Mouse (Mus musculus): ENCODE results near the gene Apof. TPM values are rescaled to one million over a fixed set of nuclear protein-coding genes. Genes with fewer than 3 reads are reported as not detected.
A peak's percentile ranks its signal among the peaks of the same experiment; 100 is the strongest.
"Not testable (repeated sequence)": the region's sequence is repeated elsewhere in the genome, so short reads cannot be mapped to it uniquely, and the experiment has no call there.

Gene Apof
- polyA plus RNA-seq, 1 experiment = not detected

- TF ChIP-seq CTCF (IDR thresholded peaks at IDR 0.05; ENCODE audit: borderline replicate concordance, insufficient read depth, low read length) (no peak), POLR2A (IDR thresholded peaks at IDR 0.05; ENCODE audit: low read depth, low read length) (no peak)
- Histone ChIP-seq H3K27ac (ENCODE audit: insufficient read depth, low read length) (no peak within 1 kb of the TSS), H3K4me1 (ENCODE audit: control insufficient read depth, insufficient read depth, low read length) (peaks cover 4% of the 10 kb centered on the region; the same call in 1 of the 2 replicates), H3K4me3 (ENCODE audit: insufficient read depth, low read length) (no peak within 1 kb of the TSS)
Measured at GRCm38 (mm10) chr10:128253677-128254255, 14.7 kb upstream of the Apof start, which contains the start of gene Apon. TSS of gene Apon (plus strand) at chr10:128254096.

- Histone ChIP-seq H3K4me1 (ENCODE audit: control insufficient read depth, insufficient read depth, low read length) (peaks cover 4% of the 10 kb centered on the region; the same call in 1 of the 2 replicates), H3K27ac (ENCODE audit: insufficient read depth, low read length) (no peak overlapping the region), H3K4me3 (ENCODE audit: insufficient read depth, low read length) (no peak overlapping the region)
- no peak for TF ChIP-seq CTCF (IDR thresholded peaks at IDR 0.05; ENCODE audit: borderline replicate concordance, insufficient read depth, low read length)
Measured at GRCm38 (mm10) chr10:128255925-128256324, 12.5 kb upstream of the Apof start.

DNA sequence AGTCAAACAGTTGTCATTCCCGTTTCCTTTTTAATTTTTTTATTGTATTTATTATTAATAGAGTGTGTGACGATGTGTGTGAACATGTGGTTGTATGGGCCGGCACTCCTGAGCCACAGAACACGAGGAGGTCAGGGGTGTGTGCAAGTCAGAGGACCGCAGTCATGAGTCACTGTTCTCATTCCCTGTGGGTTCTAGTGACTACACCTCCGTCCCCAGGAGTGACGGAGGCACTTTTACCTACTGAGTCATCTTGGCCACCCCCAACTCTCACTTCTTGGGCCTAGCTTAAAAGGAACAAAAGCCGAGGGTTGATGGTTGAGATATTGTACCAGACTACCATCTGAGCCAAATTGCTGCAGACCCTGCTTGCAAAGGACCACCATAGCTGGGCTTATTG is 12.1 kb upstream of the Apof start:
- Histone ChIP-seq H3K4me3 (ENCODE audit: insufficient read depth, low read length) (no peak overlapping the region), H3K4me1 (ENCODE audit: control insufficient read depth, insufficient read depth, low read length) (peaks cover 4% of the 10 kb centered on the region; the same call in 1 of the 2 replicates), H3K27ac (ENCODE audit: insufficient read depth, low read length) (no peak overlapping the region)
- TF ChIP-seq CTCF (IDR thresholded peaks at IDR 0.05; ENCODE audit: borderline replicate concordance, insufficient read depth, low read length) (no peak), POLR2A (IDR thresholded peaks at IDR 0.05; ENCODE audit: low read depth, low read length) (no peak)

GRCm38 (mm10) chr10:128258953-128259352 is 9.5 kb upstream of the Apof start:
- Histone ChIP-seq H3K4me1 (ENCODE audit: control insufficient read depth, insufficient read depth, low read length) (peaks cover under 1% of the 10 kb centered on the region; the same call in 1 of the 2 replicates), H3K27ac (ENCODE audit: insufficient read depth, low read length) (no peak overlapping the region), H3K4me3 (ENCODE audit: insufficient read depth, low read length) (no peak overlapping the region)
- TF ChIP-seq POLR2A (IDR thresholded peaks at IDR 0.05; ENCODE audit: low read depth, low read length) (no peak), CTCF (IDR thresholded peaks at IDR 0.05; ENCODE audit: borderline replicate concordance, insufficient read depth, low read length) (no peak)

DNA sequence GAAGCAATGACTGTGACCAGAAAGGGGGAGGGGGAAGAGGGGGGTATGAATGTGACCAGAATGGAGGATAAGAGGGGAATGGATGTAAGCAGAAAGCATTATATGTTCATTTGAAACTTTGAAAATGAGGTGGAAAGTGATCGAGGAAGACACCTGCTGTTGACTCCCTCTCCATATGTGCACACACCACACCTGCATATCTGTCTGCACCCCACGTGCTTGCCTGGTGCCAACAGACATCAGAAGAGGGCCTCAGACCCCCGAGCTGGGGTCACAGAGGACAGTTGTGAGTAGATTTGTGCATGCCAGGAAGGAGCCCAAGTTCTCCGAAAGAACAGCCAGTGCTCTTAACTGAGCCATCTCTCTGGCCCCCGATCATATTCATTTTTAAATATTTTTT is 8.5 kb upstream of the Apof start:
- no peak for TF ChIP-seq POLR2A (IDR thresholded peaks at IDR 0.05; ENCODE audit: low read depth, low read length)
- no peak for TF ChIP-seq CTCF (IDR thresholded peaks at IDR 0.05; ENCODE audit: borderline replicate concordance, insufficient read depth, low read length)
- Histone ChIP-seq H3K4me3 (ENCODE audit: insufficient read depth, low read length) (no peak overlapping the region), H3K27ac (ENCODE audit: insufficient read depth, low read length) (no peak overlapping the region), H3K4me1 (ENCODE audit: control insufficient read depth, insufficient read depth, low read length) (no peaks in the 10 kb centered on the region)

DNA sequence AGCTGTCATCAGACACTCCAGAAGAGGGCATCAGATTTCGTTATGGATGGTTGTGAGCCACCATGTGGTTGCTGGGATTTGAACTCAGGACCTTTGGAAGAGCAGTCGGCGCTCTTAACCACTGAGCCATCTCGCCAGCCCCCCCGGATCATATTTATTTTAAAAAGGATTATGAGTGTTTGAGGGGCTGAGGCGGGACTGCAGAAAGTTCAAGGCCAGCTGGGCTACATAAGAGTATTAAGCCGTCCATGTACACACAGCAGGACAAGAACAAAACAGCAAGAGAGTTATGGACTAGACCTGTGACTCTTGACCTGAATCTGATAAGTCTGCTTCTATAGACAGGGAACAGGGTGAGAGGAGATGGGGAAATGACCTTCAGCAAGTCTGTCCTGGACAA is 8.1 kb upstream of the Apof start:
- not testable (repeated sequence) for H3K4me1 ChIP-seq (ENCODE audit: control insufficient read depth, insufficient read depth, low read length); H3K27ac ChIP-seq (ENCODE audit: insufficient read depth, low read length); H3K4me3 ChIP-seq (ENCODE audit: insufficient read depth, low read length)

DNA sequence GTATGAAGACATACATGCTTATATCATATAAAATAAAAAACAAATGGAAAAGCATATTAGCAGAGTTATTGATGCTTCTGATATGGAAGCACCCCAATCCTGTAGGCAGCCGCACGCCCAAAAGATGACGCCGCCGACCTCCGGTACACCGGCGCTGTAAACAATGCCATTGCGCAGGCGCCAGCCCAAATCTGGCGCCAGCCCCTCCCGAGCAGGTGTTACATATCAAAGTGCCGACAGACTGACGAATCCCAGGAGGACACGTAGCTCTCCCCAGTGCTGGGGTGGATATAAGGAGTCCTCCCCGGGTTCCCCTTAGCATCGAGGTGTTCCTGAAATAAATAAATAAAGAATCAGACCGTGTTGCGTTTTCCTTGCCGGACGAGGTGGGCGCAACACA is 6.2 kb upstream of the Apof start:
- H3K4me3 ChIP-seq (ENCODE audit: insufficient read depth, low read length) = no peak overlapping the region
- H3K4me1 ChIP-seq (ENCODE audit: control insufficient read depth, insufficient read depth, low read length) = no peaks in the 10 kb centered on the region
- TF ChIP-seq CTCF (IDR thresholded peaks at IDR 0.05; ENCODE audit: borderline replicate concordance, insufficient read depth, low read length) (no peak), POLR2A (IDR thresholded peaks at IDR 0.05; ENCODE audit: low read depth, low read length) (no peak)
- no peak overlapping the region for H3K27ac ChIP-seq (ENCODE audit: insufficient read depth, low read length)

GRCm38 (mm10) chr10:128263393-128264310 is 4.8 kb upstream of the Apof start:
- no peak overlapping the region for H3K27ac ChIP-seq (ENCODE audit: insufficient read depth, low read length)
- no peak for TF ChIP-seq POLR2A (IDR thresholded peaks at IDR 0.05; ENCODE audit: low read depth, low read length)
- TF ChIP-seq CTCF (IDR thresholded peaks at IDR 0.05; ENCODE audit: borderline replicate concordance, insufficient read depth, low read length) = no peak
- no peak overlapping the region for H3K4me3 ChIP-seq (ENCODE audit: insufficient read depth, low read length)
- H3K4me1 ChIP-seq (ENCODE audit: control insufficient read depth, insufficient read depth, low read length) = no peaks in the 10 kb centered on the region

- H3K4me1 ChIP-seq (ENCODE audit: control insufficient read depth, insufficient read depth, low read length) = no peaks in the 10 kb centered on the region
- peak overlapping the region; percentile 51 for H3K27ac ChIP-seq (ENCODE audit: insufficient read depth, low read length)
- TF ChIP-seq CTCF (IDR thresholded peaks at IDR 0.05; ENCODE audit: borderline replicate concordance, insufficient read depth, low read length) (no peak), POLR2A (IDR thresholded peaks at IDR 0.05; ENCODE audit: low read depth, low read length) (no peak)
- no peak overlapping the region for H3K4me3 ChIP-seq (ENCODE audit: insufficient read depth, low read length)
Measured at GRCm38 (mm10) chr10:128269206-128269910, 887 bp downstream of the Apof start.

All from embryonic fibroblast, embryonic 13.5 days (primary cell).